Mouse (Mus musculus) activated CD4-positive, CD25-positive, alpha-beta regulatory T cell (primary cell): ENCODE measurements around the gene Gm3404. TPM values are rescaled to one million over a fixed set of nuclear protein-coding genes. Genes with fewer than 3 reads are reported as not detected.

Experiments
- polyA plus RNA-seq, 2 experiments: library from polyadenylated mRNA; unstranded; fragments of 100-300 nt; shearing (Covaris generic); gene quantifications; one replicate each; pipeline ENCODE4 v1.2.1; 2017

Gene Gm3404
- polyA plus RNA-seq, result under 1 TPM in 1 of 2 experiments, not detected in 1; 0.52 TPM

GRCm38 (mm10) chr5:146525501-146525900 lies at the start of gene Gm3404:
Gene Gm3404 (plus strand): TSS chr5:146525801.

GRCm38 (mm10) chr5:146481665-146482064 lies 43.9 kb upstream of the Gm3404 start, which contains the start of gene Gm6408:
Gene Gm6408 (plus strand): TSS chr5:146481965.

GRCm38 (mm10) chr5:146491063-146491462 lies 34.5 kb upstream of the Gm3404 start, which contains the start of gene Gm6370:
Gene Gm6370 (plus strand): TSS chr5:146491363.

GRCm38 (mm10) chr5:146502099-146502498 lies 23.5 kb upstream of the Gm3404 start, which contains the start of gene 4930449I24Rik:
Gene 4930449I24Rik (plus strand): TSS chr5:146502399.

GRCm38 (mm10) chr5:146513823-146514222 lies 11.8 kb upstream of the Gm3404 start, which contains the start of gene Gm3402:
Gene Gm3402 (plus strand): TSS chr5:146514123.

GRCm38 (mm10) chr5:146537347-146537746 lies 11.7 kb downstream of the Gm3404 start, which contains the start of gene Gm3409:
Gene Gm3409 (plus strand): TSS chr5:146537647.

GRCm38 (mm10) chr5:146555836-146556235 lies 30.2 kb downstream of the Gm3404 start, which contains the start of gene Gm3415:
Gene Gm3415 (plus strand): TSS chr5:146556136.

Other genes with a start within 250 kb of the Gm3404 start
- not detected for gene Wasf3, start 140.8 kb upstream of the Gm3404 start, polyA plus RNA-seq
- not detected for gene Gm6408, start 43.8 kb upstream of the Gm3404 start, polyA plus RNA-seq
- not detected for gene Gm6370, start 34.4 kb upstream of the Gm3404 start, polyA plus RNA-seq
- gene 4930449I24Rik, start 23.4 kb upstream of the Gm3404 start, polyA plus RNA-seq, result under 1 TPM in 1 of 2 experiments, not detected in 1; 0.18 TPM
- not detected for gene Gm3402, start 11.7 kb upstream of the Gm3404 start, polyA plus RNA-seq
- not detected for gene Gm3409, start 11.8 kb downstream of the Gm3404 start, polyA plus RNA-seq
- not detected for gene Gm3415, start 30.3 kb downstream of the Gm3404 start, polyA plus RNA-seq
- not detected for gene Gpr12, start 59.4 kb downstream of the Gm3404 start, polyA plus RNA-seq